Mouse (Mus musculus) megakaryocyte, embryonic 14.5 days (primary cell): ENCODE measurements around the gene Slc5a1.

ENCODE experiments used
- FLI1 ChIP-seq: IDR thresholded peaks from 2 replicates; pipeline ENCODE4 v1.6.1; 2012; ENCODE audit warnings: low read length, inconsistent platforms, mixed read lengths
- GATA1 ChIP-seq: IDR thresholded peaks from 3 replicates; pipeline ENCODE4 v1.6.1; 2012; ENCODE audit warnings: mixed read lengths, low read length, inconsistent platforms, borderline replicate concordance

GRCm38 (mm10) chr5:33107056-33107455, 3.0 kb downstream of the Slc5a1 start:
- no peak for TF ChIP-seq GATA1
- TF ChIP-seq FLI1: no peak
